Mouse (Mus musculus): ENCODE measurements around the gene Gm10638. TPM values are rescaled to one million over a fixed set of nuclear protein-coding genes. Genes with fewer than 3 reads are reported as not detected.

The Gm10638 gene
- total RNA-seq (2021): 1 to 10 TPM; 3.9 to 7.0 TPM
- long read RNA-seq, experiment 1, transcript Gm10638-201 (1 exons, 905 nt): major isoform, 9 of 9 reads
- long read RNA-seq, experiment 1, partial matches to known transcripts: 0 of 9 reads
- long read RNA-seq, experiment 1, other reads (novel, unspliced or antisense): 0 of 9 reads
- long read RNA-seq, experiment 2, transcript Gm10638-201 (1 exons, 905 nt): major isoform, 14 of 14 reads
- long read RNA-seq, experiment 2, partial matches to known transcripts: 0 of 14 reads
- long read RNA-seq, experiment 2, other reads (novel, unspliced or antisense): 0 of 14 reads

GRCm38 (mm10) chr8:86745221-86745934 is at the start of gene Gm10638, which contains the start of gene Siah1a:
Gm10638 (plus strand) TSS chr8:86745699.
Siah1a (minus strand) TSS chr8:86745934.
- intact Hi-C loops (cut with DNase I): no loop called here
- peak; percentile 48 to 73 for DNase-seq

GRCm38 (mm10) chr8:86695703-86696102 is 49.8 kb upstream of the Gm10638 start:
- DNase-seq: no peak
- intact Hi-C loops (cut with DNase I): no loop called here

- intact Hi-C loops (cut with DNase I): no loop called here
- no peak for DNase-seq
These were observed 46.6 kb upstream of the Gm10638 start for GRCm38 (mm10) chr8:86698811-86699421.

GRCm38 (mm10) chr8:86699471-86699870 is 46.0 kb upstream of the Gm10638 start:
- intact Hi-C loops (cut with DNase I): no loop called here
- DNase-seq: no peak

- intact Hi-C loops (cut with DNase I): no loop called here
- no peak for DNase-seq
These were observed 43.0 kb upstream of the Gm10638 start for GRCm38 (mm10) chr8:86702453-86702852.

GRCm38 (mm10) chr8:86705317-86705716 is 40.2 kb upstream of the Gm10638 start:
- DNase-seq: no peak
- intact Hi-C loops (cut with DNase I): no loop called here

- no peak for DNase-seq
- intact Hi-C loops (cut with DNase I): no loop called here
These were observed 38.7 kb upstream of the Gm10638 start for GRCm38 (mm10) chr8:86706756-86707155.

- no peak for DNase-seq
- intact Hi-C loops (cut with DNase I): no loop called here
These were observed 37.6 kb upstream of the Gm10638 start for GRCm38 (mm10) chr8:86707873-86708272.

GRCm38 (mm10) chr8:86712594-86712993 is 32.9 kb upstream of the Gm10638 start:
- no peak for DNase-seq
- intact Hi-C loops (cut with DNase I): no loop called here

- intact Hi-C loops (cut with DNase I): no loop called here
- DNase-seq: no peak
These were observed 31.9 kb upstream of the Gm10638 start for GRCm38 (mm10) chr8:86713407-86714188.

GRCm38 (mm10) chr8:86718332-86718994 is 27.0 kb upstream of the Gm10638 start:
- intact Hi-C loops (cut with DNase I): no loop called here
- DNase-seq: no peak

- intact Hi-C loops (cut with DNase I): no loop called here
- no peak for DNase-seq
These were observed 26.1 kb upstream of the Gm10638 start for GRCm38 (mm10) chr8:86719368-86719767.

- intact Hi-C loops (cut with DNase I): no loop called here
- no peak for DNase-seq
These were observed 24.6 kb upstream of the Gm10638 start for GRCm38 (mm10) chr8:86720756-86721459.

- intact Hi-C loops (cut with DNase I): no loop called here
- no peak for DNase-seq
These were observed 24.0 kb upstream of the Gm10638 start for GRCm38 (mm10) chr8:86721490-86721889.

- DNase-seq: no peak
- intact Hi-C loops (cut with DNase I): no loop called here
These were observed 18.5 kb upstream of the Gm10638 start for GRCm38 (mm10) chr8:86726959-86727358.

GRCm38 (mm10) chr8:86728224-86728950 is 17.1 kb upstream of the Gm10638 start:
- DNase-seq: no peak
- intact Hi-C loops (cut with DNase I): no loop called here

- no peak for DNase-seq
- intact Hi-C loops (cut with DNase I): no loop called here
These were observed 15.2 kb upstream of the Gm10638 start for GRCm38 (mm10) chr8:86730303-86730702.

GRCm38 (mm10) chr8:86730860-86731259 is 14.6 kb upstream of the Gm10638 start:
- intact Hi-C loops (cut with DNase I): no loop called here

GRCm38 (mm10) chr8:86734171-86734570 is 11.3 kb upstream of the Gm10638 start:
- no peak for DNase-seq
- intact Hi-C loops (cut with DNase I): no loop called here

More at GRCm38 (mm10) chr8:86730860-86731259, 14.6 kb upstream of the Gm10638 start:
- DNase-seq: no peak
